Mouse (Mus musculus): Measurements from ENCODE around the gene Calml3.

Gene Calml3

GRCm38 (mm10) chr13:3782499-3782898, 21.6 kb downstream of the Calml3 start:
- in situ Hi-C loops (cut with MboI): no loop called here

- in situ Hi-C loops (cut with MboI): no loop called here
Measured at GRCm38 (mm10) chr13:3779575-3780226, 24.4 kb downstream of the Calml3 start.

- in situ Hi-C loops (cut with MboI): no loop called here
Measured at GRCm38 (mm10) chr13:3778591-3779364, 25.3 kb downstream of the Calml3 start.

- in situ Hi-C loops (cut with MboI): no loop called here
Measured at GRCm38 (mm10) chr13:3777216-3777912, 26.8 kb downstream of the Calml3 start.

- in situ Hi-C loops (cut with MboI): no loop called here
Measured at GRCm38 (mm10) chr13:3776446-3776845, 27.7 kb downstream of the Calml3 start.

- in situ Hi-C loops (cut with MboI): no loop called here
Measured at GRCm38 (mm10) chr13:3774991-3775390, 29.1 kb downstream of the Calml3 start.

- in situ Hi-C loops (cut with MboI): no loop called here
Measured at GRCm38 (mm10) chr13:3774280-3774679, 29.8 kb downstream of the Calml3 start.

- in situ Hi-C loops (cut with MboI): no loop called here
Measured at GRCm38 (mm10) chr13:3773149-3773688, 30.9 kb downstream of the Calml3 start.

- in situ Hi-C loops (cut with MboI): no loop called here
Measured at GRCm38 (mm10) chr13:3771221-3771620, 32.9 kb downstream of the Calml3 start.

- in situ Hi-C loops (cut with MboI): no loop called here
Measured at GRCm38 (mm10) chr13:3770170-3771024, 33.7 kb downstream of the Calml3 start.

- in situ Hi-C loops (cut with MboI): no loop called here
Measured at GRCm38 (mm10) chr13:3769531-3769930, 34.6 kb downstream of the Calml3 start.

- in situ Hi-C loops (cut with MboI): no loop called here
Measured at GRCm38 (mm10) chr13:3768621-3769020, 35.5 kb downstream of the Calml3 start.

GRCm38 (mm10) chr13:3767086-3767485, 37.0 kb downstream of the Calml3 start:
- in situ Hi-C loops (cut with MboI): no loop called here

- in situ Hi-C loops (cut with MboI): no loop called here
Measured at GRCm38 (mm10) chr13:3765781-3766180, 38.3 kb downstream of the Calml3 start.

- in situ Hi-C loops (cut with MboI): no loop called here
Measured at GRCm38 (mm10) chr13:3761131-3761530, 43.0 kb downstream of the Calml3 start.

GRCm38 (mm10) chr13:3758347-3758746, 45.8 kb downstream of the Calml3 start:
- in situ Hi-C loops (cut with MboI): no loop called here

GRCm38 (mm10) chr13:3753291-3753690, 50.8 kb downstream of the Calml3 start:
- in situ Hi-C loops (cut with MboI): no loop called here
